Mouse (Mus musculus) left cerebral cortex, postnatal 36 days (tissue): ENCODE measurements around the gene Scaf4. TPM values are rescaled to one million over a fixed set of nuclear protein-coding genes. Genes with fewer than 3 reads are reported as not detected.

Source experiments
- DNase-seq, 2 experiments: peaks; one replicate each; pipeline ENCODE4 v3.0.0; 2021 to 2022; ENCODE audit warnings: low spot score in 2 of 2, mixed read lengths in 1 of 2
- intact Hi-C: fragments of 180-260 bp; cut with DNase I; formaldehyde crosslinking; loops from one replicate; pipeline ENCODE4 v1.15.1; 2025
- total RNA-seq, 2 experiments: library from RNA; stranded (reverse); gene quantifications; 2 replicates each; pipeline ENCODE4 v1.2.3; 2021

Scaf4 gene
- total RNA-seq, 2 experiments from 2014 or later = 35.0 to 58.2 TPM

DNA sequence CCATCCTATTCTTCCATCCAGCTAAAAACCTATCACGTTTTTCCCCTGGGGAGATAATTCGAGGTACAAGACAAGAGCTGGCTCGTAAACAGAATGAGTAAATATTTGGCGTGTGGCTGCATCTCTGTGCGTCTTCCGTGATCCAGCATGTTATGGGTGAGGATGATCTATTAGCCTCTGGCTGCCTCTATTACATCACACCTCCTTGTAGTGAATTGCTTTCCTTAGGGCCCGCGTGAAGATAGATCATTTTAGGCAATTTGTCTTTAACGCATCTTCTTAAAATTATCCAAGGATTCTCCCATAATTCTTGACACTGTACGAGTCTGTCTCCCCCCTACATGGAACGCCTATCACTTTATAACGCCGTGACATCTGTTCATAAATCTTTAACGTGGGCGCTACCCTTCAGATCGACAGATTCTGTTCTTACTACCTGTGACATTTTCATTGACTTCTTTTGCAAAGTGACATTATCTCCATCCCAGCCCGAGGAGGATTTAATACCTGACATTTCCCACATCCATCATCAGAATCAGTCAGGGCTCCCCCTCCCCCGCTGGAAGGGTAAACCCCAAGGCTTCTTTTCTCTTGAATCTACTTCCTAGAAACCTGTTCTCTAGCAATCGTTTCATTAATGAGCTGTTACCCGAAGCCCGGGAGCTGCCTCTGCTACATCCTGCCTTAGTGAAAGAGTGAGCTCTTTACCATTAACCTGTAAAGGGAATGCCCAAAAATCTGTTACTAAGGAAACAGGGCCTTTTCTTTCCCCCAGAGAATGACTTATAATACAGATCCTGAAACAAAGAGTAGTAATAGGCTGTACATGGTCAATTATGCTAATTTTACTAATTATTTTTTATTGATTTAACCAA lies 14.4 kb upstream of the Scaf4 start:
- intact Hi-C loops = no loop called here
- DNase-seq = no peak

DNA sequence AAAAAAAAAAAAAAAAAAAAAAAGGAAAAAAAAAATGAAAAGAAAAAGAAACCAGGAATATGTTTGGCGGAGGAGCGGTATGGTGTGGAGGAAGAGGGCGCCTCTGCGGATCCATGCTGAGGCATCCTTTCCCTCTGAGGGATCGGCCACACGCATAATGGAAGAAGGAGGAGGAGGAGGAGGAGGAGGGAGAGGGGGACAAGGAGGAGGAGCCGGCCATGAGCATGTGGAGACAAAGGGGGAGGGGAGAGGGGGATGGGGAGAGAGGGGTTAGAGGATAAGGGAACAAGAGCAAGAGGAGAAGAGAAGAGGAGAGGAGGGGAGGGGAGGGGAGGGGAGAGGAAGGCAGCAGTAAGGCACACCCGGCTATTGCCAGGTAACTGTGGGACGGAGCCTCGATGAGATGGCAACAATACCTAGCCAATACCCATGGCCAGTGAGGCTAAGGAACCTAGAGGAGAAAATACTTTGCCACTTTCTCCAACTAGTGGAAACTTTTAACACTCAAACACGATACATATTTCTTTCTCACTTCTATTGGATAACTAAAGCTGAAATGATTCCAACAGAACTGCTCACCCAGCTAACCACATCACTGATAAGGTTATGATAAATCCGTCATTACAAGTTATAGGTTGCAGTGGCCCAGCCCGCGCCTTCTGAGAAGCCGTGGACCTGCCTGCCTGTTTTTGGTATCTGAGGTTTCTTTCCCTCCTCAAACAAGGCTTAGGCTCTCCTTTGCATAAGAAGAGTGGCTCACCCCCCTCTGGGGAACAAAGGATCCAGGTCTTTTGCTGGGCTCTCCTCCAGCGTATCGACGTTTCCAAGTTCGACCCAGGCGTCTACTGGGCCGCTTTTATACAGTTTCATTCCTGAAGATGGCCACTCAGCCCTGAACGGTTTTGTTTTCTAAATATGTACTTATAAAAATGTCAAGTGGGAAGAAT lies 13.4 kb upstream of the Scaf4 start:
- no peak for DNase-seq
- intact Hi-C loops = no loop called here

DNA sequence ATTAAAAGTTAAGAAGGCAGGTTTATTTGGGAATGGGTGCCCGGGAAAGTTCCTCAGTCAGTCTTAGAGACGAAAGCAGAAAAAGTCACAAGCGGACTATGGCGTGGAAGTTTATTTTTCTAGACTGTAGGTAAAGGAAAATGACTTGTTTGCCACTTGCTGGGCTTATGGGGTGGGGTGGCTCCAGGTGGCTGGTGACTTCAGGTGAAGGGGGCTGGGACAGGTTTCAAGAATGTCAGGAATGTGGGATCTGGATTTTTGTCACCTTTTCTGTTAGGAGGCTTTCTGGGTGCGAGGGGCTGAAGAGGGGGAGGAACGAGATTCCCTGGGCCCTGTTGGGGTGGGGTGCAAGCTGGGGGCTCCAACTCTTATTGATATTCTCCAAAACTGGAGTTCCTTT lies 7.4 kb upstream of the Scaf4 start:
- no peak for DNase-seq
- intact Hi-C loops = no loop called here

DNA sequence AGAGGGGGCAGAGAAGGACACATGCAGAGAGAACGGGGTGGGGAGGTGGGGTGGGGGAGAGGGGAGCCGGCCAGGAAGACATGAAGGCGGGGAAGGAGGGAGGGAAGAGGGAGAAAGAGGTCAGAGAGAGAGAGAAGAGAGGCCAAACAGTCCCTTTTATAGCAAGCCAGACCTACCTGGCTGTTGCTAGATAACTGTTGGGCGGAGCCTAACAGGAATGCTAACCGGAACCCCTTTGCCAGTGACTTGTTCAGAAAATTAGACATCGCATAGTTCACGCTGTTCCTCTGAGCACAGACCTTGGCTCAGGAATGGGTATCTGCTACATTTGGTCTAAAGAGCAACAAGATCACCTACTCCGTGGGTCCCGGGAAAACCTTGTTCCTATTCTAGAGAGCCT lies 6.7 kb upstream of the Scaf4 start:
- intact Hi-C loops = no loop called here
- no peak for DNase-seq

DNA sequence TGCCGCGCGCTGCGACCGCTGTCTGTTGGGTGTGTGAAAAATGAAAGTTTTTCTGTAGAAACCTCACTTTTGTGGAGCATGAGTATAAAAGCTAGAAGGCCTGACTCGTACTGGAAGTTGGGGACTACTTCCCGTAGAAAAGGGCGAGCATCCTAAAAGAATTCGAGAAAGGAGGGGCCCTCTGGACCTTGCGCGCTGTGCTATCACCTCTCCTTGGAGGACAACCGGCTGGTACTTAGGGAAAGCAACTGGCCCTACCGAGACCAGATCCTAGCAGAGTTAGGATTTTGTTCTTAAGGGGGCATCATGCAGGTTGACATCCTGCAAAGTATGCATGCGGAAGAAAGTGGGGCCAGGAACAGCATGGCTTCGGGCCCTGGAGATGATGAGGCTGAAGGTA lies 613 bp upstream of the Scaf4 start:
- intact Hi-C loops = no loop called here
- DNase-seq = no peak

DNA sequence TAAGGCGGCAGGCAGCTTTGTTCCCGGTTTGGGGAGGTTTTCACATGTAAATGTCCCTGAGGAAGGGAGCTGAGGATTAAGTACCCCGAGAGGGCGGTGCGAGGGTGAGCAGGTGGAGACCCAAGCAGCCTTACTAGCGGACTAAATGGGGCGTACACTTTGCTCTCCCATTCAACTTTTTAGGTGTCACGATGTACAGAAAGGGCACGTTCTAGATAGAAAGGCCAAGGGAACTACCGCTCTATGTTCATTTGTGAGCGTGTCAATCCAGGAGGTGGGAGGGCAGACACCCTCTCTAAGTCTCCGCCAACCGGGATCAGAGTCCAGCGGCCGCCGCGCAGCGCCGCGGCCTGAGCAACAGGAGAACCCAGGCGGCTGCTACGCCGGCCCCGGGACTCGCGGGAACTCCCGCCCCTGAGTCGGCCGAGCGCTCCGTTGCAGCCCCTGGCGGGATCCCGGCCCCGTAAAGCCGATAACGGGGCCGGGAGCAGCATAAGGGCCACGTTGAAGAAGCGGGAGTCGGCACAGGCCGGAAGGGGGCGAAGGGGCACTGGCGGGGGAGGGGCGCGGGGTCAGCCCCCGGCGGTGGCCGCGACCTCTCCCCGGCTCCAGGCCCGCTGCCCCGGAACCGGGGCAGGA lies 918 bp downstream of the Scaf4 start:
- DNase-seq = peak in 1 of 2 experiments; percentile 34
- intact Hi-C loops = no loop called here

DNA sequence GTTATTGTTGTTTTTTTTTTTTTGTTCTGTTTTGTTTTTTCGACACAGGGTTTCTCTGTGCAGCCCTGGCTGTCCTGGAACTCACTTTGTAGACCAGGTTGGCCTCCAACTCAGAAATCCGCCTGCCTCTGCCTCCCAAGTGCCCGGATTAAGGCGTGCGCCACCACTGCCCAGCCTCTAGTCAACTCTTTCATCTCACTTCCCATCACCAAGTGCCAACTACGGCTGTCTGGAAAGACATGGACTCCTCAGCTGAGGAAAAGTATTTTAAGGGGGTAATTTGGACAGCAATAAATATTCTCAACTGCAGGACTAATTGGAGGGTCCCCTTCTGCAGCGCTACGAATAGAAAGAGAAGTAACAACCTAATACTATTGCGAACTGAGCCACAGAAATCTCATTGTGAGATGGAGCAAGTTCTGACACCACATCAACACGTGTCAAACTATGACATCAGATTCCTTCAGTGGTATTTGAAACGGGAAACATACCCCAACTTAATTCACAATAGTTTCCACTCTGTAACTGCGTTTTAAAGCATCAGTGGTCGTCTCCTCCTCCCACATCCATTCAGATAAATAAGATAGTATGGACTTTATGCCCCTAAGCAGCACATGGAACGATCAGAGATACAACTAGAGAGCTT lies 1.6 kb downstream of the Scaf4 start:
- intact Hi-C loops = no loop called here

DNA sequence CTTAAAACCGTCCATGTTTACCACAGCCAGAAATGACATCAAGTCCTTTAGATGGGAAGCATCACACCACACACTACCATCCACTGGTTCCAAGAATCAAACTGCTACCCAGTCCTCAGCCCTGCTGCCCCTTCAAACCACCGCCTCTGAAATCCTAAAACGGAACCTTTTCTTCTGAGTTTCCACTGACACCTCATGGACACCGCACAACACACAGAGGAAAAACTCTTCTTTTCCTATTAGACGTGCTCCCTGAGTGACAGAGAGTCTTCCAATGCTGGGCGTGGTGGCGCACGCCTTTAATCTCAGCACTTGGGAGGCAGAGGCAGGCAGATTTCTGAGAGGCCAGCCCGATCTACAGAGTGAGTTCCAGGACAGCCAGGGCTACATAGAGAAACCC lies 2.9 kb downstream of the Scaf4 start:
- no peak for DNase-seq
- intact Hi-C loops = no loop called here

More for the DNA sequence above, 1.6 kb downstream of the Scaf4 start:
- no peak for DNase-seq

DNA sequence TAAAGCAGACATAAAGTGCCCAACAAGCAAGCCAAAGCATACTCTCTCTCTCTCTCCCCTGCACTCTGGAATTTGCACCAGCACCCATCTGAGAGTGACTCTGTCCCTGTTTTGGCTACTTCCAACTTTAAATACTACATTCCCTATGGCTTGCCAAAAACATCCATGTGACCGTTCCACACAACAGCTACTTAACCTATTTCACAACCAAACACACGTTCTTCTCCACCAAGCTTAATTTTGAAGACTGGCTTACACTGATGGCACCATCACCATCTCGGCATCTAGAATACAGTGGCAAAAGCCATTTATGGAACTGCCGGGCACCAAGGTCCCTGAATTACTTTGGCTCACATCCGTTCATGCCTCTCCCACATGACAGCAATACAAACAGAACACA lies 3.3 kb downstream of the Scaf4 start:
- intact Hi-C loops = no loop called here
- no peak for DNase-seq

DNA sequence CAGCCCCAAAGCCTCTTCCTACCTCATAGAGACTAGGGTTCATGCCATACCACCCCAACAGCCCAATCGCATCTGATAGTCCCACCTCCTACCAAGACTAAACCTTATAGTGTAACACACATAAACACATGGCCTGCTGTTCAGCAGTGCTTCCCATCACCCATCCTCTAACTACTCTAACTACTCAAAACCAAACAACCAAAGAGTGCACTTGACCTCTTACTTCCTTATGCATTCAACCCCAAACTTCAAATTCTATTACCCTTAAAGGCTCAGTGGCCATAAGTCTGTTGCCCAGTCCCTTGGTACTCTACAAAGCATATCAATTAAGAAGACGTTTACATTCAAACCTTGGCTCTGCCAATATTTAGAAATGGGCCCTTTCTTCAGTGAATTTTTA lies 3.8 kb downstream of the Scaf4 start:
- intact Hi-C loops = no loop called here
- DNase-seq = no peak

DNA sequence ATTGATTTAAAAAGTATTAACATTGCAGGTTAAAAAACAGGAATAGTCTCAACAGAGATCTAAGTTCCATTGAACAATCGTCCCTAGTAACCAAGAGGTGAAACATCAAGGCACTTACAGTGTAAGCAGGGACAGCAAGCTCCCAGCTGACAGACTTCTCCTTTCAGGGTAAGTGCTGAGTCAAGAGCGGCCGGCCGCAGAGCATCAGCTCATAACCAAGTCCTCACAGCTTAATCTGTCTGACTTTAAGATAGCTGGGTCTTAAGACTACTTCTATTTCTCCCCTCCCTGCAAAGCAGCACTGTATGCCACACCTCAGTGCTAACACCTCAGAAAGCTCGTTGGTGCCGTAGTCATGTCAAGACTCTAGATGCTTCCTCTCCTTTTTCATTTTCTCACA lies 5.2 kb downstream of the Scaf4 start:
- no peak for DNase-seq
- intact Hi-C loops = no loop called here

DNA sequence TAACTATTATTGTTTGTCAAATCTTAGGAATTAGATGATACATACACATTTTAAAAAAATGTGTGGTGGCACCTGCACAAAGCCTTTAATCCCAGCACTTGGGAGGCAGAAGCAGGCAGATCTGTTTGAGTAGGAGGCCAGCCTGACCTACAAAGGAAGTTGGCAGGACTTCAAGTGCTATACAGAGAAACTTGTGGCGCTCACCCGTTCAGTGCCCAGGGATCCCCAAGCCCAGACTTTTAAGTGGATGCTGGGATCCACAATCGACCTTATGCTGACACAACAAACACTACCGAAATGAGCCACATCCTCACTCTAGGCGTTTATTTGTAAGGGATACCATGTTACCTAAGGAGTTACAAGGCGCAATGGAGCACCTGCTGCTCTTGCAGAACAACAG lies 8.8 kb downstream of the Scaf4 start:
- DNase-seq = no peak
- intact Hi-C loops = no loop called here

DNA sequence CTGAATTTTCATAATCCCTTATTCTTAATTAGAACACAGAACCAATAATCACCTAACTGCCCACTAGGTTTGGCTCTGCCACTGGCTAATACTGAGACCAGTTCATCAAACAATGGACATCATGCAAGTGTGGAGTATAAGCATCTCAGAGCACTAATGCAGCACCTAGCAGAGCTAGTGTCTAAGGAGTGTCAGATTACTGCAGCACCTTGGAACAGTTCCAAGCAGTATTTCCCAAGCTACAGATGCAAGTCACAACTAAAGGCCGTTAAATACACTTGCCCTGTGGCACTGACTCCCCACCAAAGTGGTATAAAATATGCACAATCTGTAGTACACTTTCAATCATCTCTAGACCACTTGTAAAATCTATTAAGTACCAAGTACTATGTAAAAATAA lies 17.7 kb downstream of the Scaf4 start:
- intact Hi-C loops = no loop called here
- DNase-seq = no peak

DNA sequence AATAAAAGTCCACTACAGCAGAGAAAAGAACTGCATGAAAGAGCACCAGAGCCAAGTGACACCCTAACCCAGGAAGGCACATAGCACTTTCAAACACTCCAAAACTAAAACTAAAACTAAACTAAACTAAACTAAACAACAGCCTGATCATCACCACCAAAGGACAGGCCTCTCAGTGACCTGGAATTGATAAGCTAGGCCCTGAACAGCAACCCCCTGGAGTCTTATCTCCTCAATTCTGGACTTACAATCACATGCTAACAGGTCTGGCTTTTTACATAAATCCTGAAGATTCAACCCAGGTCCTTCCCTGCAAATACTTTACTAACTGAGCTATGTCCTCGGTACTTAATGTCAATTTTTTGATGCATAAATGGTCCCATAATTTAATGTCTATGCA lies 19.2 kb downstream of the Scaf4 start:
- intact Hi-C loops = no loop called here

DNA sequence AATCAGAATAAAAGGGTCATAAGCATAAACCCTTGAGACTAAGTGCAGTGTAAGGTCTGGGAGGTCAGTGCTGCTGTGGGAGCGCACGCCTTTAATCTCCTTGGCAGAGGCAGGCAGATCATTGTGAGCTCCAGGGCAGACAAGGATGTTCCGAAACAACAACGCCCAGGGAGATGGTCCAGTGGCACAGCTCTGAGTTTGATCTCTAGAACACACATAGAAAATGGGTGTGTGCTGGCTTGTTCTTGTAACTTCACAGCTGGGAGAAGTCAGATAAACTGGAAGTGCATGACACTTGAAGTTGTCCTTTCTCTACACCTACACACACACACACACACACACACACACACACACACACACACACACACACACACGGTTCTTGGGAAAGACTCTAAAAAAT lies 20.3 kb downstream of the Scaf4 start:
- no peak for DNase-seq
- intact Hi-C loops = no loop called here

More for the DNA sequence above, 19.2 kb downstream of the Scaf4 start:
- DNase-seq = no peak

DNA sequence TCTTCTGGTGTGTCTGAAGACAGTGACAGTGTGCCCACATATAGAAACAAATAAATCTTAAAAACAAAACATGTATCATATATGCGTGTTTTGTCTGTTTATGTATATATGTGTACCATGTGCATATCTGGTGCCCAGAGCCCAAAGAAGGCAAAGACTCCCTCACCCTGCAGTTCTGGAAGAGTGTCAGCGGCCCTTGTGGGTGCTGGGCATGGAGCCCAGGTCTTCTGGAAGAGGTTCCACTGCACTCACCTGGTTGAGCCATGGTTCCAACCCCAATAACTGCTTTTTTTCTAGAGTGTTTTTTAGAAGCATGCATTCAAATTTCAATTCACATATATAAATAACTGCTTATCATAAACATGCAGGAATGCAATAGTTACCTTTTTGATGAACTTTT lies 22.5 kb downstream of the Scaf4 start:
- intact Hi-C loops = no loop called here
- DNase-seq = no peak

DNA sequence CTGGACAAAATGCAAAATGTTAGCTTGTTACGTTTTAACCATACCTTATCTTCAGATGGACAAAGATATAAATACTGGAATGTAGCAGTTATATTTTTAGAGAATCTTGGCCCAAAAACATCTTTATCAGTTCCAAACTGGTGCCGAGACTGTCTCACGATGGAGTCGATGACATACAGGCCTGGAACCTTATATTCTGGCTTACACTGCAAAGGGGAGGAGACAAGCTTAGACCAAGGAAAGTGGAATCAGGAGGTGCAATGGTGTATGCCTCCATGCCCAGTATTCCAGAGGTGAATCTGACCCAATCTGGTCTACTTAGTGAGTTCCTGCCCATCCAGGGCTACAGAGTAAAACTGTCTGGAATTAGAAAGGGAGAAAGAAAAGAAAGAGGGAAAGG lies 24.2 kb downstream of the Scaf4 start:
- DNase-seq = no peak
- intact Hi-C loops = no loop called here

DNA sequence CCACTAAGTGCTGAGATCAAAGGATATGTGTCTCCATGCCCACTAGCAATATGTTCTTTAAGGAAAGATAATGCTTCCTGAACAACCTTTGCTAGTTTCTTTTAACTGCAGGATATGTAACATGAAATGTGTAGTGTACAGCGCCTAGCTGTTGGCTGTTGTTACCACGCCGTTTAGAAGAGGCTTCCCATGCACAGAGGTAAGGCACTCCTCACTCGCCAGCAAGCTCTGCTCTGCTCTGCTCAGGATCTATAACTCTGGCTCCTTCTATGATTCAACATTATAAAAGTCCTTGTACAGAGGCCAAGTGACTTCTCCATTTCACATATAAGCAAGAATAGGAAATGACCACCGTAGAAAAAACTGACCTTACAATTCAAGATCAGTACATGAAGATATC lies 24.7 kb downstream of the Scaf4 start:
- no peak for DNase-seq
- intact Hi-C loops = no loop called here

DNA sequence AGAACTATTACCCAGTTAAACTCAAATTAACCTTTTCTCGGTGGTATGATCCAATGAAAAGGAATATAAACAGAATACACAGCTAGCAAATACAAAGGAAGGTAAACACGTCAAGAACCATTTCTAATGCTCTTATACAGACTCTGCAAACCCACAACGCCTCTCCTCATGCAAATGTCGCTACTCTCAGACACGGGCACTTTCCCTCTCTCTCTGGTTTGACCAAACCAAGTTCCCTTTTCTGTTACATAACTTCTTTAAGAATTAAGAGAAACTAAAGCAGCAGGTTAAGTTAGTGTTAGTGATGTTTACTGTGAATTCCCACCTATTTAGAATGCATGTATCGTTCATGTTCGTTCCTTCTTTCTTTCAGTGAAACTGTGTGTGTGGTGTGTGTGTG lies 25.4 kb downstream of the Scaf4 start:
- intact Hi-C loops = no loop called here
- DNase-seq = no peak

DNA sequence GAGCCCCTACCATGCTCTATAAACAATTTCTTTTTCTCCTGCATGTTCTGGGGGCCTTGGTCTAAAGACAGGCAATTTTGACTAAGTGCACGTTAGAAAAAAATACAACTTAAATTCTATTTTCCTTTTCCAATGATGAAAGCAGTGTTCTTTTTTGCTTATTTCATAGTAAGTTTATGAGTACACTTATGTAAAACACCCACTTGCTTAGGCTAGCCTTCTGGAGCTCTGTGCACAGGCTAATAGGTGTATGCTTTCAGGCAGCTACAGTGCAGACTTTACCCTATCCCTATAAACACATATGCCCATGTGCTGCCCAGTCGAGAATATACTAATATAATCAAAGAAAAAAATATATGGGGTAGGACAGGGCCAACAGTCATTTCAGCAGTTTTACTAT lies 31.8 kb downstream of the Scaf4 start:
- DNase-seq = no peak
- intact Hi-C loops = no loop called here
